9 mouse cellular contexts compared by ENCODE assay signal in the genomic region with DNA sequence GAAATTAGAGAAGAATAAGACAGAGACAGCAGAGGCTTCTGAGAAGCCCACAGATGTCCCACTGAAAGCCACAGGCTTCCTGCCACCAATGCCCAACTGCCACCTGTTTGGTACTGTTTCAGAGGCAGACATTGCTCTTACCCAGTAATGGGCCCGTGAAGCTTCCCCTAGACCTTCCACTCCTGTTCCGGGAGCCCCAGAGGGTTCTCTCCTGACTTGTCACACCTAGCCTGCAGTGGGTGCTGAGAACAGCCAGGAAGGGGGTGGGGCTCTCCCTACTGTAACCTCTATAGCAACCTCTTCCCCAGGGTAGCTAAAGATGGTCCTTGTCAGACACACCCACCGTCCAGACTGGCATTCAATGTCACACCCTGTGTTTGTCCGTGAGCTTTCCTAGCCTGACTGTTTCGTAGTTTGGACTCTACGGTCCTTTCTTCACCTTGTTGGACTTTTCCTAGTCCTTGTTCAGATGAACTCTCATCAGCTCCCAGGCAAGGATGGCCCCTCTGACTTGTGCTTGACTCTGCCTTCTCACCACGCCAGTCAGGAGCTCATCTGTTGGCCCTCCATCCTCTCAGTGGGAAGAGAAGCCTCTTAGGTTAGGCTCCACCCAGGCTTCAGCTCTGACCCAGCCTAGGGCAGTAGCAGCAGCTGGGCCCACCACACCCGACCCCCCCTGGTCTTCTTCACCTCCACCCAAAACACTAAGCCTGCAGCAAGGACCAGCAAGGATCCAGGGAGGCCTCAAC. TPM values are rescaled to one million over a fixed set of nuclear protein-coding genes. Genes with fewer than 3 reads are reported as not detected.
DNase-seq lines count a peak whose midpoint lies in the region; ATAC-seq and TF ChIP-seq lines count a peak whose summit lies in the region.
"Had no signal": no experiment of that assay in that cellular context is flagged by ENCODE, and none has a peak within 500 bp of the region (broad histone marks: within the 10 kb centered on the region; RNA-seq: fewer than 3 reads in every experiment).

No protein-coding gene starts in this region.

- H3K27me3 ChIP-seq in heart, embryonic 14.5 days (ENCODE audit: control insufficient read depth, insufficient read depth, low read length), result no peaks in the 10 kb centered on the region
- no peaks in the 10 kb centered on the region; the same call in 1 of the 2 replicates for H3K27me3 ChIP-seq in embryonic facial prominence, embryonic 12.5 days
- H3K27me3 ChIP-seq in intestine, embryonic 14.5 days (replicated peaks; ENCODE audit: control insufficient read depth, insufficient read depth, low read length), result no peaks in the 10 kb centered on the region
- no peaks in the 10 kb centered on the region for H3K27me3 ChIP-seq in myocyte (ENCODE audit: control insufficient read depth, insufficient read depth, insufficient read length)

- WGBS in heart, embryonic 14.5 days, result 57% methylated on average over 8 of the region's 8 CpGs
- WGBS in embryonic facial prominence, embryonic 12.5 days, result 80% methylated on average over 8 of the region's 8 CpGs
- 66% methylated on average over 8 of the region's 8 CpGs for whole genome bisulfite sequencing in intestine, embryonic 14.5 days

- ATAC-seq in heart, embryonic 14.5 days (ENCODE audit: insufficient number of reproducible peaks, insufficient read depth, low FRiP score, low read depth), result no peak
- no peak for ATAC-seq in embryonic facial prominence, embryonic 12.5 days (ENCODE audit: insufficient number of reproducible peaks, insufficient read depth, low FRiP score, low TSS enrichment)
- ATAC-seq in intestine, embryonic 14.5 days (replicated peaks; ENCODE audit: low FRiP score, low TSS enrichment, low read depth), result no peak

- no peaks in the 10 kb centered on the region for H3K79me2 ChIP-seq in myocyte (ENCODE audit: control insufficient read depth, insufficient read depth)

- no peak overlapping the region for H3K4me3 ChIP-seq in heart, embryonic 14.5 days (ENCODE audit: control insufficient read depth in 1 of 2, insufficient read depth in 1 of 2, low read depth in 1 of 2, low read length in 2 of 2)
- peak overlapping the region; percentile 75; the same call in 1 of the 2 replicates for H3K4me3 ChIP-seq in embryonic facial prominence, embryonic 12.5 days
- peak overlapping the region; percentile 8; the same call in 1 of the 2 replicates for H3K4me3 ChIP-seq in intestine, embryonic 14.5 days (ENCODE audit: low read depth, low read length)
- H3K4me3 ChIP-seq in myocyte, result no peak overlapping the region

- peak overlapping the region; percentile 90 for H3K4me2 ChIP-seq in heart, embryonic 14.5 days (ENCODE audit: low read length)
- peak overlapping the region; percentile 87; the same call in 1 of the 2 replicates for H3K4me2 ChIP-seq in embryonic facial prominence, embryonic 12.5 days (replicated peaks)
- H3K4me2 ChIP-seq in intestine, embryonic 14.5 days (ENCODE audit: low read length), result peak overlapping the region; percentile 76
- H3K4me2 ChIP-seq in myocyte (ENCODE audit: low read depth), result peak overlapping the region; percentile 67

- H3K36me3 ChIP-seq in heart, embryonic 14.5 days (ENCODE audit: control insufficient read depth, insufficient read depth, low read length), result no peaks in the 10 kb centered on the region
- H3K36me3 ChIP-seq in embryonic facial prominence, embryonic 12.5 days, result no peaks in the 10 kb centered on the region
- no peaks in the 10 kb centered on the region for H3K36me3 ChIP-seq in intestine, embryonic 14.5 days (ENCODE audit: control insufficient read depth, insufficient read depth, low read length)
- no peaks in the 10 kb centered on the region for H3K36me3 ChIP-seq in myocyte (ENCODE audit: control insufficient read depth, insufficient read depth)

- H3ac ChIP-seq in myocyte (ENCODE audit: control insufficient read depth, insufficient read length), result no peak overlapping the region

- H3K9ac ChIP-seq in heart, embryonic 14.5 days (ENCODE audit: low read length), result no peak overlapping the region
- no peak overlapping the region for H3K9ac ChIP-seq in embryonic facial prominence, embryonic 12.5 days
- H3K9ac ChIP-seq in intestine, embryonic 14.5 days (ENCODE audit: low read length), result no peak overlapping the region

- H3K9me3 ChIP-seq in heart, embryonic 14.5 days (ENCODE audit: control insufficient read depth, low read length), result no peaks in the 10 kb centered on the region
- no peaks in the 10 kb centered on the region for H3K9me3 ChIP-seq in embryonic facial prominence, embryonic 12.5 days
- H3K9me3 ChIP-seq in intestine, embryonic 14.5 days (ENCODE audit: control insufficient read depth, low read length), result no peaks in the 10 kb centered on the region

- intact Hi-C loops in heart, postnatal 36 days (cut with DNase I), result no loop called here

- no peak for TF ChIP-seq POLR2A in myocyte (IDR thresholded peaks at IDR 0.05; ENCODE audit: insufficient read length, low read depth)

- H3K27ac ChIP-seq in heart, embryonic 14.5 days (replicated peaks in 1 of 2; ENCODE audit: control insufficient read depth in 1 of 2, insufficient read depth in 1 of 2, low read depth in 2 of 2, low read length in 2 of 2), result no peak overlapping the region
- peak overlapping the region; percentile 30; the same call in 1 of the 2 replicates for H3K27ac ChIP-seq in embryonic facial prominence, embryonic 12.5 days
- H3K27ac ChIP-seq in intestine, embryonic 14.5 days (ENCODE audit: low read depth), result no peak overlapping the region

- H3K4me1 ChIP-seq in heart, embryonic 14.5 days (ENCODE audit: control insufficient read depth in 2 of 2, insufficient read depth in 2 of 2, low read length in 2 of 2), result peaks cover 2 to 15% of the 10 kb centered on the region in 2 experiments; a peak in 3 of 4 replicates
- H3K4me1 ChIP-seq in embryonic facial prominence, embryonic 12.5 days, result peaks cover 12% of the 10 kb centered on the region
- H3K4me1 ChIP-seq in intestine, embryonic 14.5 days (replicated peaks; ENCODE audit: control insufficient read depth, insufficient read depth, low read length), result peaks cover 3% of the 10 kb centered on the region; the same call in 1 of the 2 replicates

- DNase-seq in heart, postnatal 36 days, result no peak
- no peak for DNase-seq in intestine, embryonic 14.5 days (ENCODE audit: low spot score)
- no peak for DNase-seq in urinary bladder, postnatal 36 days (ENCODE audit: low spot score in 2 of 2)
- no peak for DNase-seq in frontal cortex, postnatal 14 days (ENCODE audit: low spot score in 2 of 2)
- no peak for DNase-seq in layer of hippocampus, postnatal 10 days (ENCODE audit: low spot score in 2 of 2)

TF ChIP-seq in myocyte, 11 proteins besides CTCF, POLR2A, EP300 and RAD21:
- TF ChIP-seq MAX (IDR thresholded peaks at IDR 0.05; ENCODE audit: low read depth), result no peak
- TF ChIP-seq MYOD1 (IDR thresholded peaks at IDR 0.05; ENCODE audit: control insufficient read depth in 1 of 3, insufficient read length in 2 of 3, low read depth in 2 of 3), result peak in 1 of 3 experiments; percentile 21

RNA-seq across cellular contexts. Expression of a gene that starts 1.6 kb away (rescaled TPM):
- 1.8 and 2.5 TPM in 2 replicates for polyA plus RNA-seq in heart, embryonic 14.5 days (2014; fragmentation: Nextera tagmentation; extraction: Ambion mirVana)
- 1 to 10 TPM; 2.4 to 2.6 TPM for total RNA-seq in heart, postnatal 36 days (2021)
- 5.0 and 5.7 TPM in 2 replicates for polyA plus RNA-seq in embryonic facial prominence, embryonic 12.5 days (2016; fragmentation: Nextera tagmentation; extraction: Ambion mirVana)
- polyA plus RNA-seq in intestine, embryonic 14.5 days (2014; fragmentation: Nextera tagmentation; extraction: Ambion mirVana), result 6.1 and 6.7 TPM in 2 replicates
- 6.2 TPM for polyA plus RNA-seq in myocyte (2012; fragmentation: generic; extraction: Trizol)
- 10 to 100 TPM; 55.9 to 61.7 TPM for total RNA-seq in layer of hippocampus, postnatal 10 days (2021)

RNA-seq across cellular contexts. Expression of a gene that starts 22.8 kb away (rescaled TPM):
- polyA plus RNA-seq in heart, embryonic 14.5 days (2014; fragmentation: Nextera tagmentation; extraction: Ambion mirVana), result 0.11 and 0.19 TPM in 2 replicates
- total RNA-seq in heart, postnatal 36 days (2021), result not detected
- polyA plus RNA-seq in embryonic facial prominence, embryonic 12.5 days (2016; fragmentation: Nextera tagmentation; extraction: Ambion mirVana), result not detected in 2 replicates
- polyA plus RNA-seq in intestine, embryonic 14.5 days (2014; fragmentation: Nextera tagmentation; extraction: Ambion mirVana), result 0.12 TPM in 1 of 2 replicates, not detected in the other
- polyA plus RNA-seq in myocyte (2012; fragmentation: generic; extraction: Trizol), result 0.04 TPM
- total RNA-seq in layer of hippocampus, postnatal 10 days (2021), result under 1 TPM in 1 of 2 experiments, not detected in 1; 0.22 TPM
- total RNA-seq: CH12.LX had no signal

RNA-seq across cellular contexts. Expression of a gene that starts 31.2 kb away (rescaled TPM):
- polyA plus RNA-seq in heart, embryonic 14.5 days (2014; fragmentation: Nextera tagmentation; extraction: Ambion mirVana), result 0.09 TPM in 2 replicates
- total RNA-seq in heart, postnatal 36 days (2021), result under 1 TPM in 1 of 2 experiments, not detected in 1; 0.11 TPM
- 0.43 and 0.46 TPM in 2 replicates for polyA plus RNA-seq in embryonic facial prominence, embryonic 12.5 days (2016; fragmentation: Nextera tagmentation; extraction: Ambion mirVana)
- polyA plus RNA-seq in intestine, embryonic 14.5 days (2014; fragmentation: Nextera tagmentation; extraction: Ambion mirVana), result 0.47 TPM in 1 of 2 replicates, not detected in the other
- polyA plus RNA-seq in myocyte (2012; fragmentation: generic; extraction: Trizol), result 0.35 TPM
- 1 to 10 TPM; 1.5 to 1.8 TPM for total RNA-seq in layer of hippocampus, postnatal 10 days (2021)

RNA-seq across cellular contexts. Expression of a gene that starts 57.2 kb away (rescaled TPM):
- 5.3 and 7.6 TPM in 2 replicates for polyA plus RNA-seq in heart, embryonic 14.5 days (2014; fragmentation: Nextera tagmentation; extraction: Ambion mirVana)
- 1 to 10 TPM; 5.3 to 5.8 TPM for total RNA-seq in heart, postnatal 36 days (2021)
- 14.0 and 16.1 TPM in 2 replicates for polyA plus RNA-seq in embryonic facial prominence, embryonic 12.5 days (2016; fragmentation: Nextera tagmentation; extraction: Ambion mirVana)
- polyA plus RNA-seq in intestine, embryonic 14.5 days (2014; fragmentation: Nextera tagmentation; extraction: Ambion mirVana), result 16.3 and 17.2 TPM in 2 replicates
- 0.29 TPM for polyA plus RNA-seq in myocyte (2012; fragmentation: generic; extraction: Trizol)
- 10 to 100 TPM; 15.1 to 17.0 TPM for total RNA-seq in layer of hippocampus, postnatal 10 days (2021)

Comparison
In these comparisons a context has a peak if more than half of its experiments do, and no peak if none do; other contexts are left out.
1. H3K4me3 ChIP-seq: peak in embryonic facial prominence, embryonic 12.5 days (single experiment) and intestine, embryonic 14.5 days (single experiment); none in heart, embryonic 14.5 days (0 of 2) and myocyte (single experiment).
2. Peak in every context shown above with its lines, with median percentiles within 50 percentile points of each other: H3K4me2 ChIP-seq.